Comparison of ENCODE assay signal across 8 mouse cellular contexts in genomic region chr19:44284025-44284695, GRCm38 (mm10). TPM values are rescaled to one million over a fixed set of nuclear protein-coding genes. Genes with fewer than 3 reads are reported as not detected.
DNase-seq lines count a peak whose midpoint lies in the region; ATAC-seq and TF ChIP-seq lines count a peak whose summit lies in the region.

No protein-coding gene starts in this region.

- H3K36me3 ChIP-seq in embryonic facial prominence, embryonic 14.5 days (ENCODE audit: control insufficient read depth, insufficient read depth, low read length), result no peaks in the 10 kb centered on the region
- H3K36me3 ChIP-seq in limb, embryonic 13.5 days, result no peaks in the 10 kb centered on the region
- H3K36me3 ChIP-seq in midbrain, embryonic 15.5 days (replicated peaks), result no peaks in the 10 kb centered on the region

- peak overlapping the region; percentile 67 for H3K9ac ChIP-seq in embryonic facial prominence, embryonic 14.5 days (ENCODE audit: low read depth, low read length)
- peak overlapping the region; percentile 72 for H3K9ac ChIP-seq in limb, embryonic 13.5 days
- H3K9ac ChIP-seq in midbrain, embryonic 15.5 days, result peak overlapping the region; percentile 53

- H3K9me3 ChIP-seq in embryonic facial prominence, embryonic 14.5 days (ENCODE audit: control insufficient read depth, low read length), result no peaks in the 10 kb centered on the region
- no peaks in the 10 kb centered on the region for H3K9me3 ChIP-seq in limb, embryonic 13.5 days
- H3K9me3 ChIP-seq in midbrain, embryonic 15.5 days, result no peaks in the 10 kb centered on the region

- H3K4me2 ChIP-seq in embryonic facial prominence, embryonic 14.5 days (ENCODE audit: low read depth, low read length), result peak overlapping the region; percentile 88
- H3K4me2 ChIP-seq in limb, embryonic 13.5 days (replicated peaks), result peak overlapping the region; percentile 83
- peak overlapping the region; percentile 89 for H3K4me2 ChIP-seq in midbrain, embryonic 15.5 days

- H3K4me1 ChIP-seq in bone marrow, adult 2 months (ENCODE audit: control insufficient read depth, insufficient read depth, low read length), result peaks cover 10% of the 10 kb centered on the region
- peaks cover 42% of the 10 kb centered on the region for H3K4me1 ChIP-seq in embryonic facial prominence, embryonic 14.5 days (ENCODE audit: control insufficient read depth, insufficient read depth, low read length)
- peaks cover 59% of the 10 kb centered on the region for H3K4me1 ChIP-seq in limb, embryonic 13.5 days
- peaks cover 45% of the 10 kb centered on the region for H3K4me1 ChIP-seq in midbrain, embryonic 15.5 days

- ATAC-seq in embryonic facial prominence, embryonic 14.5 days (ENCODE audit: low read depth), result peak; percentile 99
- ATAC-seq in limb, embryonic 13.5 days (ENCODE audit: low FRiP score, low read depth), result peak; percentile 100
- ATAC-seq in midbrain, embryonic 15.5 days (replicated peaks), result peak; percentile 98

- WGBS in bone marrow, adult 2 months, result under 1% methylated on average over 38 of the region's 38 CpGs
- under 1% methylated on average over 34 of the region's 38 CpGs for WGBS in embryonic facial prominence, embryonic 14.5 days
- WGBS in limb, embryonic 13.5 days, result under 1% methylated on average over 38 of the region's 38 CpGs
- under 1% methylated on average over 38 of the region's 38 CpGs for WGBS in midbrain, embryonic 15.5 days

- H3K27me3 ChIP-seq in embryonic facial prominence, embryonic 14.5 days (replicated peaks; ENCODE audit: control insufficient read depth, insufficient read depth, low read length), result no peaks in the 10 kb centered on the region
- no peaks in the 10 kb centered on the region for H3K27me3 ChIP-seq in limb, embryonic 13.5 days
- H3K27me3 ChIP-seq in midbrain, embryonic 15.5 days (replicated peaks), result no peaks in the 10 kb centered on the region

- peak; percentile 49; the same call in 1 of the 2 replicates for TF ChIP-seq POLR2A in bone marrow, adult 2 months (IDR thresholded peaks at IDR 0.05; ENCODE audit: borderline replicate concordance, control insufficient read depth, low read depth, low read length)

- H3K27ac ChIP-seq in bone marrow, adult 2 months (ENCODE audit: control insufficient read depth, insufficient read depth, low read depth, low read length, poor library complexity), result peak overlapping the region; percentile 76
- H3K27ac ChIP-seq in embryonic facial prominence, embryonic 14.5 days (replicated peaks; ENCODE audit: low read depth, low read length), result peak overlapping the region; percentile 96
- H3K27ac ChIP-seq in limb, embryonic 13.5 days, result peak overlapping the region; percentile 95
- peak overlapping the region; percentile 93 for H3K27ac ChIP-seq in midbrain, embryonic 15.5 days

- no peak for TF ChIP-seq CTCF in bone marrow, adult 2 months (IDR thresholded peaks at IDR 0.05; ENCODE audit: control insufficient read depth, insufficient read depth, low read length)

- peak; percentile 98 for DNase-seq in A20 (ENCODE audit: low read depth, low spot score)
- DNase-seq in embryonic facial prominence, embryonic 14.5 days (ENCODE audit: low spot score), result peak; percentile 99
- DNase-seq in heart, adult 8-10 months (ENCODE audit: low spot score), result peak; percentile 82
- peak; percentile 85 to 92 for DNase-seq in kidney, adult 8-10 months
- DNase-seq in spleen, adult 18-20 months, result peak; percentile 80 to 86

- H3K4me3 ChIP-seq in bone marrow, adult 2 months (replicated peaks; ENCODE audit: control insufficient read depth, low read depth, low read length), result peak overlapping the region; percentile 68
- H3K4me3 ChIP-seq in embryonic facial prominence, embryonic 14.5 days (ENCODE audit: low read depth, low read length), result peak overlapping the region; percentile 45
- H3K4me3 ChIP-seq in limb, embryonic 13.5 days, result peak overlapping the region; percentile 48
- H3K4me3 ChIP-seq in midbrain, embryonic 15.5 days, result peak overlapping the region; percentile 51

RNA-seq across cellular contexts. Expression of gene Scd2, which starts 9.3 kb away (rescaled TPM):
- 7.2 and 19.7 TPM in 2 replicates for polyA plus RNA-seq in bone marrow, adult 2 months (2011; ENCODE audit: insufficient read depth, insufficient read length, low replicate concordance, missing spikeins)
- polyA plus RNA-seq in embryonic facial prominence, embryonic 14.5 days (2014; fragmentation: Nextera tagmentation; extraction: Ambion mirVana), result 212 and 224 TPM in 2 replicates
- total RNA-seq in heart, adult 8-10 months (2022), result 10 to 100 TPM in 1 of 4 experiments, 1 to 10 TPM in 3; 7.5 to 10.2 (median 9.4) TPM
- polyA plus RNA-seq in limb, embryonic 13.5 days (2015; fragmentation: Nextera tagmentation; extraction: Ambion mirVana), result 197 and 219 TPM in 2 replicates
- polyA plus RNA-seq in midbrain, embryonic 15.5 days (2015; fragmentation: Nextera tagmentation; extraction: Ambion mirVana), result 251 and 253 TPM in 2 replicates

RNA-seq across cellular contexts. Expression of gene Scd4, which starts 48.7 kb away (rescaled TPM):
- polyA plus RNA-seq in bone marrow, adult 2 months (2011; ENCODE audit: insufficient read depth, insufficient read length, low replicate concordance, missing spikeins), result not detected in 2 replicates
- polyA plus RNA-seq in embryonic facial prominence, embryonic 14.5 days (2014; fragmentation: Nextera tagmentation; extraction: Ambion mirVana), result 0.37 and 0.51 TPM in 2 replicates
- total RNA-seq in heart, adult 8-10 months (2022), result 1 to 10 TPM; 2.6 to 5.1 (median 3.1) TPM
- polyA plus RNA-seq in limb, embryonic 13.5 days (2015; fragmentation: Nextera tagmentation; extraction: Ambion mirVana), result 0.13 and 0.14 TPM in 2 replicates
- 0.08 and 0.13 TPM in 2 replicates for polyA plus RNA-seq in midbrain, embryonic 15.5 days (2015; fragmentation: Nextera tagmentation; extraction: Ambion mirVana)

Comparison
In these comparisons a context has a peak if more than half of its experiments do, and no peak if none do; other contexts are left out.
1. Peak in every context shown above with its lines: DNase-seq, ATAC-seq, H3K4me3 ChIP-seq and H3K27ac ChIP-seq.